Comparison of ENCODE assay signal across 7 mouse cellular contexts in genomic region chr9:110742295-110742950, GRCm38 (mm10). TPM values are rescaled to one million over a fixed set of nuclear protein-coding genes. Genes with fewer than 3 reads are reported as not detected.
DNase-seq lines count a peak whose midpoint lies in the region; ATAC-seq lines count a peak whose summit lies in the region.

No protein-coding gene starts in this region.

- peak overlapping the region; percentile 62 for H3K4me3 ChIP-seq in forebrain, embryonic 13.5 days

- H3K27me3 ChIP-seq in forebrain, embryonic 13.5 days, result peaks cover 61% of the 10 kb centered on the region

- H3K27ac ChIP-seq in forebrain, embryonic 13.5 days, result no peak overlapping the region

- WGBS in forebrain, embryonic 13.5 days, result 0% methylated on average over 53 of the region's 71 CpGs

- H3K4me2 ChIP-seq in forebrain, embryonic 13.5 days, result peak overlapping the region; percentile 96

- peaks cover 24% of the 10 kb centered on the region for H3K4me1 ChIP-seq in forebrain, embryonic 13.5 days

- peak overlapping the region; percentile 75 for H3K9ac ChIP-seq in forebrain, embryonic 13.5 days

- peak; percentile 77 for ATAC-seq in forebrain, embryonic 13.5 days
- ATAC-seq in megakaryocyte progenitor cell, adult 5-6 weeks (replicated peaks; ENCODE audit: poor library complexity), result 0 out of 2 replicates have a peak, but pooled peaks have one; percentile 33

- DNase-seq in urinary bladder, postnatal 25 days (ENCODE audit: low spot score), result peak; percentile 6
- DNase-seq in urinary bladder, postnatal 4 days (ENCODE audit: low spot score in 2 of 2), result no peak
- peak; percentile 55 for DNase-seq in kidney, adult 18-20 months
- DNase-seq in yolk sac, embryonic 10.5 days (ENCODE audit: low spot score), result peak; percentile 66
- DNase-seq in spleen, postnatal 4 days (ENCODE audit: low spot score in 2 of 2), result no peak

- H3K9me3 ChIP-seq in forebrain, embryonic 13.5 days (replicated peaks), result no peaks in the 10 kb centered on the region

- H3K36me3 ChIP-seq in forebrain, embryonic 13.5 days (ENCODE audit: poor library complexity, severe bottlenecking), result no peaks in the 10 kb centered on the region

RNA-seq across cellular contexts. Expression of gene Myl3, which starts 0.8 kb away (rescaled TPM):
- 0.40 and 1.8 TPM in 2 replicates for polyA plus RNA-seq in forebrain, embryonic 13.5 days (2015; fragmentation: Nextera tagmentation; extraction: Ambion mirVana)
- not detected in 2 replicates for total RNA-seq in megakaryocyte progenitor cell, adult 5-6 weeks (2015)
- not detected in 2 replicates for total RNA-seq in megakaryocyte progenitor cell, adult 5-6 weeks (2017)

RNA-seq across cellular contexts. Expression of gene Pth1r, which starts 4.5 kb away (rescaled TPM):
- polyA plus RNA-seq in forebrain, embryonic 13.5 days (2015; fragmentation: Nextera tagmentation; extraction: Ambion mirVana), result 5.5 and 5.9 TPM in 2 replicates
- total RNA-seq in megakaryocyte progenitor cell, adult 5-6 weeks (2015), result 0.15 TPM in 1 of 2 replicates, not detected in the other
- total RNA-seq in megakaryocyte progenitor cell, adult 5-6 weeks (2017), result 0.92 TPM in 1 of 2 replicates, not detected in the other

RNA-seq across cellular contexts. Expression of gene Prss42, which starts 55.5 kb away (rescaled TPM):
- not detected in 2 replicates for polyA plus RNA-seq in forebrain, embryonic 13.5 days (2015; fragmentation: Nextera tagmentation; extraction: Ambion mirVana)
- not detected in 2 replicates for total RNA-seq in megakaryocyte progenitor cell, adult 5-6 weeks (2015)
- not detected in 2 replicates for total RNA-seq in megakaryocyte progenitor cell, adult 5-6 weeks (2017)

Comparison
In these comparisons a context has a peak if more than half of its experiments do, and no peak if none do; other contexts are left out.
1. DNase-seq: peak in urinary bladder, postnatal 25 days (single experiment), kidney, adult 18-20 months (single experiment) and yolk sac, embryonic 10.5 days (single experiment); none in urinary bladder, postnatal 4 days (0 of 2) and spleen, postnatal 4 days (0 of 2).